In genomic region chr13:97559611-97560385, GRCm38 (mm10) we compare ENCODE assay signal across 12 mouse cellular contexts.
DNase-seq lines count a peak whose midpoint lies in the region; ATAC-seq and TF ChIP-seq lines count a peak whose summit lies in the region.
"Had no signal": no experiment of that assay in that cellular context is flagged by ENCODE, and none has a peak within 500 bp of the region (broad histone marks: within the 10 kb centered on the region; RNA-seq: fewer than 3 reads in every experiment).

No protein-coding gene starts in this region.

- no peak for TF ChIP-seq CTCF in gastrocnemius, adult 2 months (IDR thresholded peaks at IDR 0.05)

- intact Hi-C loops in gastrocnemius, adult 2 months (cut with DNase I): no loop called here

- H3K27ac ChIP-seq in gastrocnemius, adult 2 months: no peak overlapping the region
- H3K27ac ChIP-seq: embryonic facial prominence, embryonic 12.5 days; liver, embryonic 14.5 days had no signal

- peak; percentile 93 for ATAC-seq in monocyte, adult 5-6 weeks (replicated peaks; ENCODE audit: insufficient number of reproducible peaks, low FRiP score, low TSS enrichment, poor library complexity, severe bottlenecking)
- no peak for ATAC-seq in megakaryocyte-erythroid progenitor cell, adult 5-6 weeks (replicated peaks; ENCODE audit: low FRiP score, low TSS enrichment, poor library complexity, severe bottlenecking)
- ATAC-seq: inflammation-experienced regulatory T-cells, adult 6 months had no signal

- peak; percentile 90 for DNase-seq in layer of hippocampus, adult 11-12 months (ENCODE audit: low spot score)
- DNase-seq in layer of hippocampus, adult 9-10 months (ENCODE audit: low spot score): no peak
- peak; percentile 49 to 63 for DNase-seq in cerebellum, postnatal 10 days
- DNase-seq in layer of hippocampus, postnatal 10 days (ENCODE audit: low spot score in 2 of 2): peak; percentile 42 to 55
- no peak for DNase-seq in gastrocnemius, adult 2 months
- no peak for DNase-seq in adrenal gland, postnatal 10 days
- DNase-seq: gastrocnemius, postnatal 14 days had no signal

- H3K4me3 ChIP-seq in gastrocnemius, adult 2 months: no peak overlapping the region
- H3K4me3 ChIP-seq: embryonic facial prominence, embryonic 12.5 days had no signal

Comparison
In these comparisons a context has a peak if more than half of its experiments do, and no peak if none do; other contexts are left out.
1. DNase-seq: peak in layer of hippocampus, adult 11-12 months (single experiment), cerebellum, postnatal 10 days (2 of 2) and layer of hippocampus, postnatal 10 days (2 of 2); none in layer of hippocampus, adult 9-10 months (single experiment), gastrocnemius, adult 2 months (single experiment) and adrenal gland, postnatal 10 days (single experiment).